Mouse (Mus musculus): ENCODE results near the gene 1700001C19Rik.

1700001C19Rik gene

GRCm38 (mm10) chr17:47436907-47437547 lies at the start of gene 1700001C19Rik:
Gene 1700001C19Rik (minus strand): TSS chr17:47437376.
- DNase-seq (ENCODE audit: inconsistent ontology term) = no peak

GRCm38 (mm10) chr17:47485791-47486190 lies 48.6 kb upstream of the 1700001C19Rik start:
- no peak for DNase-seq (ENCODE audit: inconsistent ontology term)

GRCm38 (mm10) chr17:47484993-47485392 lies 47.8 kb upstream of the 1700001C19Rik start:
- no peak for DNase-seq (ENCODE audit: inconsistent ontology term)

GRCm38 (mm10) chr17:47484241-47484921 lies 47.2 kb upstream of the 1700001C19Rik start:
- no peak for DNase-seq (ENCODE audit: inconsistent ontology term)

- no peak for DNase-seq (ENCODE audit: inconsistent ontology term)
These were observed 45.2 kb upstream of the 1700001C19Rik start for GRCm38 (mm10) chr17:47482401-47482800.

GRCm38 (mm10) chr17:47479887-47480286 lies 42.7 kb upstream of the 1700001C19Rik start:
- no peak for DNase-seq (ENCODE audit: inconsistent ontology term)

- no peak for DNase-seq (ENCODE audit: inconsistent ontology term)
These were observed 38.5 kb upstream of the 1700001C19Rik start for GRCm38 (mm10) chr17:47475714-47476113.

GRCm38 (mm10) chr17:47475181-47475580 lies 38.0 kb upstream of the 1700001C19Rik start:
- no peak for DNase-seq (ENCODE audit: inconsistent ontology term)

- DNase-seq (ENCODE audit: inconsistent ontology term) = no peak
These were observed 37.1 kb upstream of the 1700001C19Rik start for GRCm38 (mm10) chr17:47474250-47474649.

GRCm38 (mm10) chr17:47473434-47473974 lies 36.3 kb upstream of the 1700001C19Rik start:
- DNase-seq (ENCODE audit: inconsistent ontology term) = no peak

- DNase-seq (ENCODE audit: inconsistent ontology term) = peak; percentile 49
These were observed 35.5 kb upstream of the 1700001C19Rik start for GRCm38 (mm10) chr17:47472435-47473350.

GRCm38 (mm10) chr17:47470686-47471085 lies 33.5 kb upstream of the 1700001C19Rik start:
- DNase-seq (ENCODE audit: inconsistent ontology term) = peak; percentile 76

- no peak for DNase-seq (ENCODE audit: inconsistent ontology term)
These were observed 32.9 kb upstream of the 1700001C19Rik start for GRCm38 (mm10) chr17:47470121-47470520.

GRCm38 (mm10) chr17:47469642-47470041 lies 32.5 kb upstream of the 1700001C19Rik start:
- no peak for DNase-seq (ENCODE audit: inconsistent ontology term)

- DNase-seq (ENCODE audit: inconsistent ontology term) = no peak
These were observed 31.3 kb upstream of the 1700001C19Rik start for GRCm38 (mm10) chr17:47468466-47468865.

- no peak for DNase-seq (ENCODE audit: inconsistent ontology term)
These were observed 30.9 kb upstream of the 1700001C19Rik start for GRCm38 (mm10) chr17:47468063-47468462.

- DNase-seq (ENCODE audit: inconsistent ontology term) = no peak
These were observed 30.5 kb upstream of the 1700001C19Rik start for GRCm38 (mm10) chr17:47467659-47468058.

- no peak for DNase-seq (ENCODE audit: inconsistent ontology term)
These were observed 29.1 kb upstream of the 1700001C19Rik start for GRCm38 (mm10) chr17:47466284-47466683.

GRCm38 (mm10) chr17:47465016-47465415 lies 27.8 kb upstream of the 1700001C19Rik start:
- no peak for DNase-seq (ENCODE audit: inconsistent ontology term)

GRCm38 (mm10) chr17:47464248-47464965 lies 27.2 kb upstream of the 1700001C19Rik start:
- no peak for DNase-seq (ENCODE audit: inconsistent ontology term)

GRCm38 (mm10) chr17:47462728-47463388 lies 25.7 kb upstream of the 1700001C19Rik start:
- no peak for DNase-seq (ENCODE audit: inconsistent ontology term)
